Mouse (Mus musculus): ENCODE measurements around the gene Scfd2. TPM values are rescaled to one million over a fixed set of nuclear protein-coding genes. Genes with fewer than 3 reads are reported as not detected.

The Scfd2 gene
- total RNA-seq, 2 experiments from 2014 or later: 22.6 to 30.1 TPM

DNA sequence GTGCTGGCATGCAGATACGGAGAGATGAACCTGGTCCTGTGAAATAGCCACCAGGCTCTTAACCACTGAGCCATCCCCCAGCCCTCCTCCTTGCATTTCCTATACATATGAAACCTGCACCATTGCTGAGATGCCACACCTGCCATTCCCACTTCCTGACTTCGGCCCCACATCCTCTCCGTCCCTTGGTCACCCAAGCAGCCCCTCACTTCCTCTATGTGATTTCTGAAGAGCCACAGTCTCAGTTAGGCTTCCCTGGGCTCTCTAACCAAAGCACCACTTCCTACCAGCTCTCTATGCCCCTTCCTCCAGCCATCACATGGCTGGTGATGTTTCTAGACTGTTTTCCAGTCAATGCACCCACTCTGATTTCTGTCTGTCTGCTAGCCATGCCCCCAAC is 364.9 kb downstream of the Scfd2 start:
- no peak for ATAC-seq (replicated peaks; ENCODE audit: low FRiP score, low TSS enrichment, poor library complexity, severe bottlenecking)

DNA sequence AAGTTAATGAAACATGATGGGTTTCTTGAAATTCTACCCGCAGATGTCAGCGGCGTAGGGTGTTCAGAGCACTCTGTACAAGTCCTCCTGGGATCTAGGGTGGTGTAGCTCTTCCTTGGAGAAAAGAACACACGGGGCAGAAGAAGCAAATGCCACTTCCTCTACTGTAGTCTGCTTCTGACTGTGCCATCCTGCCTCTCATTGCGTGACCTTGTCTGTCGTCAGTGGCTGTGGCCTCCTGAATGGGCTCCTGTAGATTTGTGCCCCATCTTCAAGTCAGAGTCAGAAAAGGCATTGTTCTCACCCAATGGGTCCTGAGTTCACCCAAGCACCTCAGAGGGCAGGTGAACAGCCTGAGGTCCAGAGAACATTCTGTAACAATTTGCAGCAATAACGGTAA is 367.0 kb downstream of the Scfd2 start:
- no peak for ATAC-seq (replicated peaks; ENCODE audit: low FRiP score, low TSS enrichment, poor library complexity, severe bottlenecking)

DNA sequence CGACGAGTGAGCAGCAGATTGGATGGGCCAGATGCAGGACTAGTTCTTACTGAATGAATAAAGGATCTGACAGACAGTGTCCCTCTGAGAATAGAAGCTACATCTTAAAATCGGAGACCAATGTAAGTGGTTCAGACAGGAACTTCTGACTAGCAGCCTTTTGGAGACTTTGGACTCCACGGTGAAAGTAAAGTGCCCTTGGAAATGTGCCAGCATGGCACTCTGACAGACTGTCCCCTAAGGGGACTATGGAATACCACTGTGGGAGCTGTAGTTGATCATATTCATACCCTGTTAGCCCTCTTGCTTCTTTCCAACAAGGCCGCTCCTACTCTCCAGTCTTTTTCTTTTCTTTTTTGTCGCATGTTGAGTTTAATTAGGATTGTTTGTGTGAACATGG is 368.4 kb downstream of the Scfd2 start:
- ATAC-seq (replicated peaks; ENCODE audit: low FRiP score, low TSS enrichment, poor library complexity, severe bottlenecking): no peak

DNA sequence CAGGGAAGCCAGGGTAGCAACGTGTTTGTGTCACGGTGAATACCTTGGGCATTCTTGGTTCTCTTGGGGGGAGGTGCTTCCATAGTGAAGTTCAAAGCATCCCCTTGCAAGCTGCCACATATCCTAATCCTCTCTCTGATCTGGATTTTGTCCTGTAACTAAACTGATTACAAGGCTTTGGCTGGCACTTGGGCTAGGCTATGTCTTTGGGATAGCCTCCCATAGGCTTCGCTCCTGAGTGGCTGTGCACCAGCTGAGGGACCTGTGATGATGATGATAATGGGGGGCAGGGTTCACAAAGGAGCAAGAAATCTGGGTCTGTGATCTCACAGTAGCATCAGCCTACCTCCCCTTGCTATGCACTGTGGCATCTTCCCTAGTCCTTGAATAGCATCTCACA is 369.5 kb downstream of the Scfd2 start:
- ATAC-seq (replicated peaks; ENCODE audit: low FRiP score, low TSS enrichment, poor library complexity, severe bottlenecking): no peak

DNA sequence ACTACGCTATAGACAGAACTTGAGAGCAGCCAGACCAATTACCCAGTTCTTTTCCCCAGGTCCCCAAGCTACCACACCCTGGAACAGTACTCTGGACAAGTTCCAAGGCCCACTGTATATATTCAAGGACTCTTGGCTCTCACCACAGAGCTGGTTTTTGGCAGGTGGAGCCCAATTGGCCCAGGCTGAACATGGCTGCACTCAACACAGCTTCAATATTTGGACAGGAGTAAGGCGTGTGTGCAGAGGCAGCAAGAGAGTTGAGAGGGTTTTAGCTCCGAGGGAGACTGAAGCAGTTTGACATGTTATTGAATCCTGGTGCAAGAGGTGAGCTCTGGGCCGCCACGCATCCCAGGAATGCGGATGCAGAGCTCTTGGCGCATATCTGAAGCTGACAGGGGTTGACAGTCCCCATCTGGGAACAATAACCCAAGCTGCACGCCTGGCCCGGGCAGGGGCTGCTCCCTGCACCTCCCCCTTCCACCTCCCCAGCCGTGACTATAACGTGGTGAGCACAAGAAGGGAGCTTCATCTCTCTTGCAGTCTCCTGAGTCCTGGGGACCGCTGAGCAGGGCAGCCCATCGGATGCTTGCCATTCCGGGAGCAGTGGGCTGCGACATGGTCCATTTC is 370.1 kb downstream of the Scfd2 start:
- ATAC-seq (replicated peaks; ENCODE audit: low FRiP score, low TSS enrichment, poor library complexity, severe bottlenecking): no peak

DNA sequence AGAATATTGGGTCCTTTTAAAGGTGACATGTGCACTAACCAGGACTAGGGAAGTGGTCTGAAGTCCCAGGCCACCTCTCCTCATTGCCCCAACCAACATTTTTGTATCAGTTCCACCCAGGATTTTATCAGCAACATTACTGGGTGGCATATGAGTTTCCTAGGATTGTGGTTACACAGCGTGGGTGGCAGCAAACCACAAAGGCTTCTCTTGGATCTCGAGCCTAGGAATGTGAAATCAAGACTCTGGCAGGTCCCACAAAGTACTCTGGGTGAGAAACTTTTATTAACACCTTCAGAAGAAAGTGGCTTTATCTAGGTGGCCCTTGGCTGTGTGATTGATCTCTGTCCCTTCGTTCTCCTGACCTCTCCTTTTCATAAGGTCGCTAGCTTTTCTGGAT is 371.2 kb downstream of the Scfd2 start:
- no peak for ATAC-seq (replicated peaks; ENCODE audit: low FRiP score, low TSS enrichment, poor library complexity, severe bottlenecking)

DNA sequence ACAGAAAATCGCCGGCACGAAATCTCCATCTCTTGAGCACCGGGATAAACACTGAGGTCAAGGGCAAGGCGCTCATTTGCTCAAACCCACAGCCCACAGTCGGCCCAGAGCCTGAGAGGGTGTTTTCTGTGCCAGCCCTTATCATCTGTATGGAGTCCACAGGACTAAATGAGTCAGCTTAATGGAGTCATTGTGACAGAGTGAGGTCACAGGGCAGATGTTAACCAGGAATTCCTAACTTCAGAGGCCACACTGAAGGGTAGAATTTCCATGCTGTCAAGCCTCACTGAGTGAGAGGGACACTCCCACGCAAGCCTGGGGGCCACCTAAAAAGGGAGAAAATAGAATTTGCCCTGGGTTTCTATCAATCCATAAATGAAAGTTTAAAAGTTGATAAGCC is 371.7 kb downstream of the Scfd2 start:
- ATAC-seq (replicated peaks; ENCODE audit: low FRiP score, low TSS enrichment, poor library complexity, severe bottlenecking): no peak

DNA sequence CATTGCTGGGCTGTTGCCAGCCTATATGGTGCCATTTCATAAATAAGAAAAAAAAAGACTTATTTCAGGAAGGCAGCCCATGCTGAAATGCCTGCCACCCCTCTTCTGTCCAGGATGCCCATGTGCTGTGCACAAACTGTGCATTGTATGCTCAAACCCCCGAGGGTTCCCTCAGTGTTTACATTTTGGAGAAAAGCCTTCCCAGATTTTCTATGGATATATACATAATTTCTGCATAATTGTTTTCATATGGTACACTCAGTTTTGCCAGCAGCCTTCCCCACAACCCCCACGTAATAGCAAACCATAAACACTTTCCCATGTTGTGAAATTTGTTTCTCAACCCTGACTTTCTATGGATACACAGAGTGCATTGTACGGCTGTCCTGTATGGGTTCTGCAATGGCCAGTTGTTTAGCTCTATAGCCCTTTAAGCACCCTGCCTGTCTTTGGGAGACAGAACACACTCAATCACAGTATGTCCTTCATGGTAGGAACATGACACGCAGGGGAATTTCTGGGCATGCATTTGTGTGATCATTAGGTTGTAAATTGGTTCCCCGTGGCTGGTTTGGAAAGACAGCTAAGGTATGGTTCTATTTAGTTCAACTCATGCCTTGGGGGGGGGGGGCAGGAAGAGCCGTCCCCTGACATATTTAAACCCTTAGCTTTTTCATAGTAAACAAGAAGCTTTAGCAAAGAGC is 372.5 kb downstream of the Scfd2 start:
- ATAC-seq (replicated peaks; ENCODE audit: low FRiP score, low TSS enrichment, poor library complexity, severe bottlenecking): no peak

DNA sequence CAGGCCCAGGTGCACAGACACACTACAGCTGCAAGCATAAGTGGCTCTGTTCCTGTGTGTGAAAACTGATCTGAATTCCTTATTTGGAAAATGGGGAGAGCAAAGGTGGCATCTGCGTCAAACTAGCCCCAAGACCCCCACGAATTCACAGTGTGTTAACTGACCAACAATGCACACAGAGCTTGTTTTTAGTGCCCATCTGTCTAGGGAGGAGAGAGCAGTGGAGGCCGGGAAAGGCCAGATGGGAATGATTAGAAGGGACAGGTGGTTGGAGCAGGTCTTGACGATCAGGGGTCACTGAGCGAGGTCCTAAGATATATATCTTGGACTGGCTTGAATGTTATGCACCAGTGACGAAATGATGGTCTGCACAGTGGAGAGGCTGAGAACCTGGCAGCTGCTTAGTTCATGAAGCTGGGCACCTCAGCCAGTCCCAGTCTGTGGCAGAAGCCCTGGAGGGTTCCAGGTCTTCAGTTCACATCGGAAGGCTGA is 375.7 kb downstream of the Scfd2 start:
- no peak for ATAC-seq (replicated peaks; ENCODE audit: low FRiP score, low TSS enrichment, poor library complexity, severe bottlenecking)

Other genes starting within 250 kb of the Scfd2 start
- 90.0 and 106 TPM in 2 replicates for gene Fip1l1, start 3.7 kb upstream of the Scfd2 start, total RNA-seq (2014; fragmentation: Nextera tagmentation)
- 188 and 247 TPM in 2 replicates for gene Fip1l1, start 3.7 kb upstream of the Scfd2 start, total RNA-seq (2017)
- not detected in 2 replicates for gene Lnx1, start 171.2 kb upstream of the Scfd2 start, total RNA-seq (2014; fragmentation: Nextera tagmentation)
- 0.05 TPM in 1 of 2 replicates, not detected in the other for gene Lnx1, start 171.2 kb upstream of the Scfd2 start, total RNA-seq (2017)

Data from megakaryocyte-erythroid progenitor cell, adult 5-6 weeks (primary cell).